Mouse (Mus musculus): Measurements from ENCODE around the gene Kat8. TPM values are rescaled to one million over a fixed set of nuclear protein-coding genes. Genes with fewer than 3 reads are reported as not detected.

Gene Kat8
- polyA plus RNA-seq, 1 experiment: 23.7 TPM

DNA sequence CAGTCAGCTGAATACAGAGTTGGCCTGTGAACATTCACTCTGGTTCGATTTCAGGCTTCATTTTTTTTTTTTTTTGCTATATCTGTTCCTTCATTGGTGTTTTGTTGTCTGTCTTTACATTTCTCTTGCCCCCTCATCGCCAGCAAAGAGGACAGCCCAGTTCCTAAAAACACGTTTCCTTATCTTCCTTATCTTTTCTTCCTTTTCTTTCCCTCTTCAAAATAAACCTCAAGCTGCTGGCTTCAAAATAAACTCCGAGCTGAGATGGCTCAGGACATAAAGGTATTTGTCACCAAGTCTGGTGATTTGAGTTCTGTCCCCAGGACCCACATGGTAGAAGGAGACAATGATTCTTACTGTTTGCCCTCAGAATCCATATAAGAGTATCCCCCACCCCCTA lies 622 bp downstream of the Kat8 start:
- H3K4me1 ChIP-seq (ENCODE audit: control insufficient read depth, insufficient read depth, low read length): peaks cover 19% of the 10 kb centered on the region
- H3K27ac ChIP-seq (ENCODE audit: insufficient read depth, low read depth, low read length): peak overlapping the region; percentile 58
- peak overlapping the region; percentile 92 for H3K4me3 ChIP-seq (ENCODE audit: insufficient read depth, low read length)
- no peak for TF ChIP-seq POLR2A (IDR thresholded peaks at IDR 0.05; ENCODE audit: borderline replicate concordance, low read depth, low read length)
- no peak for TF ChIP-seq CTCF (IDR thresholded peaks at IDR 0.05; ENCODE audit: low read depth, low read length)

DNA sequence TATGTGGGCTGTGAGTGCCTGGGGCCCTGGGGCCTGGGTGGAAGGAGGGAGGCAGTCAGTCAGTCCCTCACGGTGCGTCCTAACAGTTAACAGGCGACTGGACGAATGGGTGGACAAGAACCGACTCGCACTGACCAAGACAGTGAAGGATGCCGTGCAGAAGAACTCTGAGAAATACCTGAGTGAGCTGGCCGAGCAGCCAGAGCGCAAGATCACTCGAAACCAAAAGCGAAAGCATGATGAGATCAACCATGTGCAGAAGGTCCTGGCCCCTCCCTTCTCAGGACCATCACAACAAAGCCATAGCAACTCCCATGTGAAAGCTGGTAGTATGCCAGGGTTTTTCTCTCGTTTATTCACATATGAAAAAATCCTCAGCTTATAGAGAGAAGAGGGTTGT lies 3.0 kb downstream of the Kat8 start:
- no peak overlapping the region for H3K4me3 ChIP-seq (ENCODE audit: insufficient read depth, low read length)
- H3K4me1 ChIP-seq (ENCODE audit: control insufficient read depth, insufficient read depth, low read length): peaks cover 19% of the 10 kb centered on the region
- no peak overlapping the region for H3K27ac ChIP-seq (ENCODE audit: insufficient read depth, low read depth, low read length)
- TF ChIP-seq POLR2A (IDR thresholded peaks at IDR 0.05; ENCODE audit: borderline replicate concordance, low read depth, low read length): no peak
- TF ChIP-seq CTCF (IDR thresholded peaks at IDR 0.05; ENCODE audit: low read depth, low read length): no peak

DNA sequence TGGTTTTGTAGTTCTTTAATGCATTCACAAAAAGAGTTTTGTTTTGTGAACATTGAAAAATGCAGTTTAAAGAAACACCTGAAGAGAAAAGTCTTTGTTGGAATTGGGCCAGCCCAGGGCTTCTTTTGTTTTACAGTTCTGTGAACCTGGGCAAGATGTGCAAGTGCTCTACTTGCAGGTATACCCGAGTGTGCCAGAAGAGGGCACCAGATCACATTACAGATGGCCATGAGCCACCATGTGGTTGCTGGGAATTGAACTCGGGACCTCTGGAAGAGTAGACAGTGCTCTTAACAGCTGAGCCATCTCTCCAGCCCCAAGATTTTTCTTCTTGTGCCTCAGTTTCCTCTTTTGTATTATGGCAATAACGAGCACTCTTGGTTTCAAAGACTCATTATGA lies 5.9 kb downstream of the Kat8 start:
- Histone ChIP-seq H3K27ac (ENCODE audit: insufficient read depth, low read depth, low read length) (no peak overlapping the region), H3K4me3 (ENCODE audit: insufficient read depth, low read length) (no peak overlapping the region), H3K4me1 (ENCODE audit: control insufficient read depth, insufficient read depth, low read length) (peaks cover 30% of the 10 kb centered on the region)
- TF ChIP-seq CTCF (IDR thresholded peaks at IDR 0.05; ENCODE audit: low read depth, low read length) (peak; percentile 18; the same call in 1 of the 2 replicates), POLR2A (IDR thresholded peaks at IDR 0.05; ENCODE audit: borderline replicate concordance, low read depth, low read length) (no peak)

DNA sequence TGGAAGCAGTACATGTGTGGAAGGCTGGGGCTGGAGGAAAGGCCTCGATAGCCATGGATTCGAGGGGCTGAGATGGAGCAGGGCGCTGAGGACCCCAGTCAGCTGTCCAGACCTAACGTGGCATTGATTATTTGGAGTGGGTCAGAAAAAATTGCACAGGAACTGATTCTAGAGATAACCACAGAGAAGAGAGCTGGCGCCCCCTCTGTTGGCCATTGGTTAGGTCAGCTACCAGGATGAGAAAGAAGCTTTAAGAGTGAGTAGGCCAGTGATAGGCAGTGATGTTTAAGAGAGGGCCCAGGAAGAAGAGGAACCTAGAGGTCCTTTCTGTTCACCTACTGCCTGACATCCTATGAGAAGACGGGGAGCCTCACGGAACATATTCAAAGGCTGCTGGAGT lies 7.0 kb downstream of the Kat8 start:
- no peak for TF ChIP-seq POLR2A (IDR thresholded peaks at IDR 0.05; ENCODE audit: borderline replicate concordance, low read depth, low read length)
- TF ChIP-seq CTCF (IDR thresholded peaks at IDR 0.05; ENCODE audit: low read depth, low read length): no peak
- H3K27ac ChIP-seq (ENCODE audit: insufficient read depth, low read depth, low read length): no peak overlapping the region
- H3K4me3 ChIP-seq (ENCODE audit: insufficient read depth, low read length): no peak overlapping the region
- peaks cover 30% of the 10 kb centered on the region for H3K4me1 ChIP-seq (ENCODE audit: control insufficient read depth, insufficient read depth, low read length)

DNA sequence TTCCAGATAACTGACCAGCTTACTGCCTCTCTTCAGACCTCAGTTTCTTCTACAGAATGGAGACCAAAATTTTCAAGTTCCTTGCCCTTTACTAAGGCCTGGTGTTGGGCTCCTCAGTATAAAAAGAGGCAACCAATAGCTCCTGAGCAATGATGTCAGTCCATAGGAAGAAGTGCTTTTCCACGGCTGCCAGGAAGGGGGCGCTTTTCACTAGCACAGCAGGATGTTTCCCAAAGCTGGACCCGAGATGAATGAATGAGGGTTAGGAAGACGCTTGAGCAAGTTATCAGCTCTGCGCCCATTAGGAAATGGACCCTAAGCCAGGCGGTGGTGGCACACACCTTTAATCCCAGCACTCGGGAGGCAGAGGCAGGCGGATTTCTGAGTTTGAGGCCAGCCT lies 9.2 kb downstream of the Kat8 start:
- H3K4me3 ChIP-seq (ENCODE audit: insufficient read depth, low read length): no peak overlapping the region
- H3K4me1 ChIP-seq (ENCODE audit: control insufficient read depth, insufficient read depth, low read length): peaks cover 17% of the 10 kb centered on the region
- TF ChIP-seq POLR2A (IDR thresholded peaks at IDR 0.05; ENCODE audit: borderline replicate concordance, low read depth, low read length): no peak
- peak; percentile 36; the same call in 1 of the 2 replicates for TF ChIP-seq CTCF (IDR thresholded peaks at IDR 0.05; ENCODE audit: low read depth, low read length)
- H3K27ac ChIP-seq (ENCODE audit: insufficient read depth, low read depth, low read length): peak overlapping the region; percentile 78

DNA sequence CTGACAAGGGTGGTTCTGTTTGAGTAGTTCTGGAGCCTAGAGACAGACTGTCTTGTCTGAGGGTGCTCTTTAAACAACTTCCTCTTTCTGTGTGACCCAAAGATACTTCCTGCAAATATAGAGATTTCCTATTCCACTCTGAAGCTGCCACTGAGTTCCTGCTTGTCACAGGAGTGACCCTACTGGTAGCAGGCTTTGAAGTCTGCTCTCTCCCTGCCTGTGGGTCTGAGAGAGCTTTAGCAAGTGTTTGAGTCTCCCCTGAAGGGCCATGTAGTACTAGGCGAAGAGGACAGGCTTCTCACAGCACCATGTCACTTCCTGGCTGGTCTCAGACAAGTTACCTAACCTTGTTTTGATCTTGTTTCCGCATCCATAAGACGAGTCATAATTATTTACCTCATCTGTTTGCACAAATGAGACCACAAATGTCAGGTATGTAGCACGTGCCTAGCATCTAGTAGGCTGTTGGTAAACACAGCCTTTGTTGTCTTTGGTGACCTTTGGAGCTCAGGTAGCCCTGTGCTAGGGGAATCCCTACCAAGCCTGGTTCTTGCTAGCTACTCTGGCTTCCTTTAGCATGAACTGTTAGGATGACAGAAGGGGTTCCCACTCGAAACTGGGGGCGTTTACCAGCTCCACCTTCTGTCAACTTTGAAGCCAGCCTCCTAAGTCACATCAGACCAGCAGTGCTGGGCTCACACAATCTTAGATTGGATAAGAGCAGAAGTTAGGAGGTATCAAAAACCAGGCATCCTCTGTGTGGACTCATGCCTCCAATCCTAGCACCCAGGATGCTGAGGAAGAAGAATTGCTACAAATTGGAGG lies 10.3 kb downstream of the Kat8 start:
- H3K4me1 ChIP-seq (ENCODE audit: control insufficient read depth, insufficient read depth, low read length): peaks cover 17% of the 10 kb centered on the region
- no peak for TF ChIP-seq POLR2A (IDR thresholded peaks at IDR 0.05; ENCODE audit: borderline replicate concordance, low read depth, low read length)
- no peak overlapping the region for H3K4me3 ChIP-seq (ENCODE audit: insufficient read depth, low read length)
- peak overlapping the region; percentile 78 for H3K27ac ChIP-seq (ENCODE audit: insufficient read depth, low read depth, low read length)

DNA sequence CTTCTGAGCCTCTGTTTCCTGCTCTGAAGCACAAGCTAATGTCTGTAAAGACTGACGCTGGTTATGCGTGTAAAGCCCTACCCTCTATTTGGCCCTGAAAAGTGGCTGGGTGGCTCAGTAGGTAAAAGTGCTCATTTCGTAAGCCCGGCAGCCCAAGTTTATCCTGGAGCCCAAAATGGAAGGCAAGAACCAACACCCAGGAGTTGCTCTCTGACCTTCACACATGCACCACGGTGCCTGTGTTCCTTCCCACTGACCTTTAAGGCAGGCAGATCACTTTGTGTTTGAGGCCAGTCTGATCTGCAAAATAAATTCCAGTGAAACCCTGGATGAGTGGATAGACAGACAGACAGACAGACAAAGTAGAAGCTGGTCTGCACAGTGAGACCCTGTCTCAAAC lies 11.4 kb downstream of the Kat8 start:
- H3K27ac ChIP-seq (ENCODE audit: insufficient read depth, low read depth, low read length): no peak overlapping the region
- H3K4me1 ChIP-seq (ENCODE audit: control insufficient read depth, insufficient read depth, low read length): peaks cover 17% of the 10 kb centered on the region
- H3K4me3 ChIP-seq (ENCODE audit: insufficient read depth, low read length): no peak overlapping the region
- TF ChIP-seq CTCF (IDR thresholded peaks at IDR 0.05; ENCODE audit: low read depth, low read length): no peak
- TF ChIP-seq POLR2A (IDR thresholded peaks at IDR 0.05; ENCODE audit: borderline replicate concordance, low read depth, low read length): no peak

DNA sequence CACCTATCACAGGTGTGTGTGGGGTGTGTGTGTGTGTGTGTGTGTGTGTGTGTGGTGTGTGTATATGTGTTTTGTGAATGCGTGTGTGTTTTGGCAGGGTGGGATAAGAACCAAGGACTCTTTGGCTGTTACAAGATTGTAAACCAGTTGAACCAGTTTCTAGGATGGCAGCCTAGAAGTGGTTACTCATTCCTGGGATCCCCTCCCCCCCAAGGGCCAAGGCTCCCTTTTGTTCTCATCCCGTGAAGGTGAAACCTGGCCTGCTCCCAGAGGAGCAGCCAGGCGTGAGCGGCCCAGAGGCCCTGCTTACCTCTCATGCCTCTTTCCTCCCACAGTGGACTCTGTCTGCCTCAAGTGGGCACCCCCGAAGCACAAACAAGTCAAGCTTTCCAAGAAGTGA lies 12.9 kb downstream of the Kat8 start:
- TF ChIP-seq CTCF (IDR thresholded peaks at IDR 0.05; ENCODE audit: low read depth, low read length) (no peak), POLR2A (IDR thresholded peaks at IDR 0.05; ENCODE audit: borderline replicate concordance, low read depth, low read length) (no peak)
- no peak overlapping the region for H3K4me3 ChIP-seq (ENCODE audit: insufficient read depth, low read length)
- peaks cover 17% of the 10 kb centered on the region for H3K4me1 ChIP-seq (ENCODE audit: control insufficient read depth, insufficient read depth, low read length)
- H3K27ac ChIP-seq (ENCODE audit: insufficient read depth, low read depth, low read length): no peak overlapping the region

DNA sequence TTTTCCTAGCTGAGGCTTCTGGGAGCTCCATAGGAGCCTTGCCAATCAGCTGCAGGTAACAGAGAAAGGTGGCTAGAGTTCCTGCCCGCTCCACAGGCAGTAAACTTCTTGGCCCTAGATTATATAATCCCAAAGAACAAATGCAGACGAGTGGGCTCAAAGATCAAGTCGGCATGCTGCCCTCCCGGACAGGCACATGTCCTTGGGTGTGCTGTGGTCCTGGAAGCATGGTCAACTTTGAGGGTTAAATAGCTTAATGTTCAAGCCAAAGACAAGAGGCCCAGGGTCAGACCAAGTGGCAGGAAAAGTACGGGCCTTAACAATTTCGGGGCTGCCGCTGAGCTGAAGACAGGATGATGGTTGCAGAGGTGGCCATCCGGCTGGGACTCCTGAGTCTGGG lies 13.8 kb downstream of the Kat8 start:
- no peak for TF ChIP-seq POLR2A (IDR thresholded peaks at IDR 0.05; ENCODE audit: borderline replicate concordance, low read depth, low read length)
- TF ChIP-seq CTCF (IDR thresholded peaks at IDR 0.05; ENCODE audit: low read depth, low read length): no peak
- H3K4me1 ChIP-seq (ENCODE audit: control insufficient read depth, insufficient read depth, low read length): peaks cover 18% of the 10 kb centered on the region
- H3K4me3 ChIP-seq (ENCODE audit: insufficient read depth, low read length): no peak overlapping the region
- H3K27ac ChIP-seq (ENCODE audit: insufficient read depth, low read depth, low read length): no peak overlapping the region

DNA sequence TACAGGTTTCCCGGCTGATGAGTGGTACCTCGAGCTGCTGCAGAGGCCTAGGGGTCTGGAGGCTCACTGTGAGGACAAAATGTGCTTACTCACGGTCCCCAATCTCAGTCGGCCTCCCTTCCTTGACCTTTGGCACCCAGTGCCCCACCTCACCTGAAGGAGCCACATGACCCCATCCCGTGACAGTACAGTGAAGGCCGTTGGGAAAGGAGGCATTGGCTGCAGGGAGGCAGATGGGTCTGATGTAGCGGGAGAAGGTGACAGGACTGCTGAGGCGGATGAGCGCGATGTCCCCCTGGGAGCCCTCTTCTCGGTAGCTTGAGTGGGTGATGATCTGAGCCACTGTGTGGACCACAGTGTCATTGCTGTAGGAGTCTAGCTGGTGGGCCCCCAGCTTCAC lies 14.5 kb downstream of the Kat8 start:
- Histone ChIP-seq H3K4me1 (ENCODE audit: control insufficient read depth, insufficient read depth, low read length) (peaks cover 19% of the 10 kb centered on the region), H3K27ac (ENCODE audit: insufficient read depth, low read depth, low read length) (no peak overlapping the region), H3K4me3 (ENCODE audit: insufficient read depth, low read length) (no peak overlapping the region)
- no peak for TF ChIP-seq POLR2A (IDR thresholded peaks at IDR 0.05; ENCODE audit: borderline replicate concordance, low read depth, low read length)
- no peak for TF ChIP-seq CTCF (IDR thresholded peaks at IDR 0.05; ENCODE audit: low read depth, low read length)

Measured in bone marrow macrophage, adult 2 months (primary cell).